Mouse (Mus musculus) MEL-GATA-1-ER (cell line): ENCODE measurements at regions not wholly inside any gene's neighbourhood (a gene's known extent, or its start where the extent isn't known, plus 50 kb on each side); places are given as distances from the start of the nearest gene placed in this dataset.

ENCODE experiments used
- DNase-seq: peaks from one replicate; pipeline ENCODE4 v3.0.0-alpha.2; 2012; ENCODE audit warnings: low read depth; ENCODE audit errors: extremely low read depth

GRCm38 (mm10) chr4:47724331-47725004 is 250.0 kb downstream of the Sec61b start:
- DNase-seq, result no peak

DNA sequence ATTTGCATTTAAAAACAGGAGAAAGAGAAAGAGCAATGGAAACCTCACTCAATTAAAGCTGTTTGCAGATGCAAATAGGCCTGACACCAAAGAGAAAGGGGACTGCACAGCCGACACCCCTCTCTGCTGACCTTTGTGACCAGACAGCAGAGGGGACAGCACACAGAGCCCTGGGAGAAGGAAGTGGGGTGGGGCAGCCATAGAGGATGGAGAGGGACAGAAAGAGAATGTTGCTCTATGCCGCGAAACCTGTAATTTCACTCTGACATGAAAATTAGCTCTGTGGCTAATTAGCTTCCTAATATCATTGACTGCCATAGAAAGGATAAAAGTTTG is 250.5 kb downstream of the Sec61b start:
- no peak for DNase-seq

GRCm38 (mm10) chr4:47746498-47747190 is 272.2 kb downstream of the Sec61b start:
- no peak for DNase-seq

- DNase-seq, result no peak
Measured at GRCm38 (mm10) chr4:47772230-47772920, 272.6 kb upstream of the Nr4a3 start.

GRCm38 (mm10) chr4:47774664-47775063 is 270.3 kb upstream of the Nr4a3 start:
- no peak for DNase-seq

DNA sequence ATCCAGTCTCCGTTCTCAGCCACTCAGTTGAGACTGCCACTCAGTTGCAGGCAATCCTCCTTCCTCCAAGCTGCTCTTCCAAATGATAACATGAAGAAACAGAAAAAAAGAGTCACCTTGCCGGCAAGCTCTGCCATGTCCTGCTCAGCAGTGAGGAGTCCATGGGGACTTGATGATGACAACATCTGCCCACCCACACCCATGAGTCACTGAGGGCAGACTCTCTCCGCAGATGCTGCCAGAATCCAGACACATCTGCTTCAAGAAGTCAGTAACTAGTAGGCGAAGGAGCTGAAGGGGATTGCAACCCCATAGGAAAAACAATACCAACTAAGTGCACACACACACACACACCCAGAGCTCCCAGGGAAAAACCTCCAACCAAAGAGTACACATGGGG is 263.9 kb upstream of the Nr4a3 start:
- DNase-seq, result no peak

DNA sequence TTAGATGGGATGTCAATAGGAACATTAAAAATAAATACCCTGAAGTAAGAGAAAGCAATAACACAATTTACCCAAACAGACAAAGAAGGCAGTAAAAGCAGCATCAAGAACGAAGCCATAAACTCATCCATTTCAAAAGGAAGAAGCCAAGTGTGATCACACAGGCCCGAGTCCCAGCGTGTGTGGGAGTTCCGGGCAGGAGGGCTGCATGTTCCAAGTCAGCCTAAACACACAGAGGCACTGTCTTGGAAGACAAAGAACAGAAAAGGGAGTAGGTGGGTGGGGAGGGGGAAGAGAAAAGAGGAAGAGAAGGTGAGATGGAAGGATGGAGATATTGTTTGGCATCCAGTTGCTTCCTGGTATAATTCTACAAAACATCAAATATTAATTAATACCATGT is 248.0 kb upstream of the Nr4a3 start:
- no peak for DNase-seq

DNA sequence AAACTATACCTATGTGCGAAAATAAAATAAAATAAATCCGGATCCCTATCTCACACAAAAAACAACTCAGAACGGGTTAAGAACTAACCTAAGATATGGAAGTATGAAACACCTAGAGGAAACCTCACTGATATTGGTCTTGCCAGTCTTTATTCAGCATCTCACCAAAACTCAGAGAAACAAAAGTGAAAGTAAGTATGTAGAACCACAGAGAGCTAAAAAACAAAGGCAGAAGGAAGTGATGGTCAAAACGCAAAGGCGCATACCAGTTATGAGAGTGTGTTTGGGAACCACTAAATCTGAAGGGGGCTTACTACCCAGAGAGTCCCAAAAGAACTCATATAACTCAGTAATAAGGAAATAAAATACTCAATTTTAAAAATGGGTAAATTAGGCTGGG is 245.8 kb upstream of the Nr4a3 start:
- no peak for DNase-seq

DNA sequence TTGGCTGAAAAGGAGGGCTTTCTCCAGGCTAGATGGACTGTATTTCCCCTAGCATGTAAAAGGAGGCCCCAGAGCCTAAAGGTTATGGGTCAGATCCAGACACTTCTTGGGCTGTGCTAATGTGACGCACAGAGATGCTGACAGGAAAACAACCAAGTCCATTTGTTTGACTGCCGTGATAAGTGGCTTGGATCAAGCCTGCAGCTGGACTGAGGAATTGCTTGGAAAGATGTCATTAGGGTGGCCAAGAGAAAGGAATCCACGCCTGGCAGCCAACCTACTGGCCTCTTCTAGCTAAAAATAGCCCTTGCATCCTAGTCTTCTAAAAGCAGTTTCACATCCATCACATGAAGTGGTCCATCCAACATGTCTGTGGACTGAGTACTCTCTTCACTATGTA is 241.8 kb upstream of the Nr4a3 start:
- DNase-seq, result no peak

DNA sequence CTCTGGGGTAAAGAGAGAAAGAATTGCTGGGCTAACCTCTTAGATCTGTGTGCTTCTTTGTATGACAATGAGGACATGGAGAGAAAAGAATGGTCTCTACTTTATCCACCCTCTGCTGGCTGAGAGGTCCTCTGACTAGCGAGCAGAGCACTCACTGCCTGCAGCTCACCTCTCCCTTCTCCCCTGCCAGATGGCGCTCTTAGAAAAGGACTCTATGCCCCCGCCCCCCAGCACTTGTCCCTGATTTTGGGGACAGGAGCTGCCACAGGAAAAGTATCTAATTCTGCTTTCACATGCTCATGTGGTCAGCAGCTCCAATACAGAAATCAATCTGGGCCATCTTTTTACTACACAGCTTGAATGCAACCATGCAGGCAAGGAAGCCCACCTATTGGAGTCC is 237.1 kb upstream of the Nr4a3 start:
- DNase-seq, result no peak

DNA sequence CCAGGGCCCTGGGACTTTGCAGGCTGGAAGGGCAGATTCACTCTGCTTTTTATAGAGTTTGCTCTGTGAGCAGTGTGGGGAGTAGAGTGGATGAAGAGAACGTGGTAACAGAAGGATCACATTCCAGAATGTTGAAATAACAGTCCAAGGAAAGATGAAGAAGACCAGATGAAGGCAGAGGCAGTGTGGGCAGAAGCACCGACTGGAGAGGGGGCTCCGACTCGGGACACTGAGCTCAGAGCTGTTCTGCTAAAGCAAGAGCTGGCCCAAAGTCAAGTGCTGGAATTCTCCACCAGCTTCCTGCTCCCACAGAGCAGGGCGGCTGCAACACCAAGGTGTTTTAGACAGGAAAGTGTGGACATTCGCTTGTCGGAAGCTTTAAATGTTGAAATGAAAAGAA is 230.9 kb upstream of the Nr4a3 start:
- DNase-seq, result no peak

DNA sequence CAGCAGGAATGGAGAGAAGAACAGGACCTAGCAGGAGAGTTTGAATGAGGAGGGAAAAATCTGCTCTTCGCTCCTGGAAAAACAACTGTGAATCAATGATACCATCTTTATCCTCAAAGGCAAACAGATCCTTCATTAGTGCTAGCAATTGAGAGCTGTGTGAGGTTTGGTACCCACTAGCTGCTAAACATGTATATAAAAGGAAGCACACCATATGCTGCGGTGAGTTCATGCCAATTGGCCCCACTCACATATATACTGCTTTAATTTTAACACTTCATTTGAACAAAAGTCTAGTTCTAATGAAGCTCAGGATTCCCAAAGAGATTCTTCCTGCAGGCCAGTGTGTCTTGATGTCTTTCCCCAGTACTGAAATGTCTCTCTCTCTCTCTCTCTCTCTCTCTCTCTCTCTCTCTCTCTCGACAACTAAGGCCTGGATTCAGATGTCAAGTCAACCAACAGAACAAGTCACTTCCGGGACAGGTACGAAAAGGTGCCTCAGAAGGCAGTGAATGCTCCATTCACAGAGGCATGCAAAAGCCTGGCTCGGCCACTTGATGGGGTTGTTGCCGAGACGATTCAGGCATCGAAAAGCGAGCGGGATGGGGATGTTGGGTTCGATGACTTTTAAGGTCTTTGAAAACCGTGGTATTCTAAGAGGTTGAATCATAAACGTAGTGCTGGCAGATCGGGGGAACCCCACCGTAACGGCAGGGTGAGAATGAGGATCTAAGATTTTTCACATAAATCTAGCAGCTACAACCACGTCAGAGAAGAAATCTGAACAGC is 226.4 kb upstream of the Nr4a3 start:
- DNase-seq, result no peak

DNA sequence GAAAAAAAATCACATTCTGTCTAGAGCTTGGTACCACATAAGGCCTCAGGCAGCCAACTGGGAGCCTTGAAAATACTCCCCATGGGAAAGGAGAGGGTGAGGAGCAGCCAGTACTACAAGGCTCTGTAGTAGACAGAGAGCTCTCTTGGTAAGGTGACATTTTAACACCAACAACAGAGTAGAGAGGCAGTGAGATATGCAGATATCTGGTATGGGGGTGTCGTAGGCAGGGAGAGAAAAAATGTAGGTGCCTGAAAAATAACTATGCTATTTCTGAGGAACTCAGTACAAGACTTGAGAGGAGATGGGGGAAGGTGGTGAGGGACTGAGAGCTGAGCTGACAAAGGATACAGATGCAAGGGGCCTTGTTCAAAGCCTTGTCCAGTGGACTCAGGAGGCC is 224.4 kb upstream of the Nr4a3 start:
- DNase-seq, result no peak

DNA sequence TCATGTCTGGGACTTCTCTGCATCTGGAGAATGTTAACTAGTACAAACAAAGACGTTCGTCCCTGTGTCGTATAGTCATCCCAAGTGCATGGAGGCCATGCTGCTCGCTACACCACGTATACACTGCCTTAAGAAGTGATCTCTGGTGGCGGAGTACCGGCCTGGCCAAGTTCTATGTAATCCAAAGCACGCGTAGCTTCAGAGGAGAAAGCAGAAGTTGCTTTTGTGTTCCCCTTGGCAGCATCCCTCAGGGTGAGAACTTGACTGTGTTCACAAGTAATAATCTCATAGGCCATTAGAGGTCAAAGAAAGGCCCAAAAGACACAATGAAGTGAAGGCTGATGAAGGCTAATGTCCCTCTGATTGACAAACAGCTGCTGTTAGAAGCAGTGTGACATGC is 221.7 kb upstream of the Nr4a3 start:
- no peak for DNase-seq

GRCm38 (mm10) chr4:47824083-47824482 is 220.9 kb upstream of the Nr4a3 start:
- no peak for DNase-seq

- no peak for DNase-seq
Measured at GRCm38 (mm10) chr4:47832905-47833304, 212.0 kb upstream of the Nr4a3 start.

DNA sequence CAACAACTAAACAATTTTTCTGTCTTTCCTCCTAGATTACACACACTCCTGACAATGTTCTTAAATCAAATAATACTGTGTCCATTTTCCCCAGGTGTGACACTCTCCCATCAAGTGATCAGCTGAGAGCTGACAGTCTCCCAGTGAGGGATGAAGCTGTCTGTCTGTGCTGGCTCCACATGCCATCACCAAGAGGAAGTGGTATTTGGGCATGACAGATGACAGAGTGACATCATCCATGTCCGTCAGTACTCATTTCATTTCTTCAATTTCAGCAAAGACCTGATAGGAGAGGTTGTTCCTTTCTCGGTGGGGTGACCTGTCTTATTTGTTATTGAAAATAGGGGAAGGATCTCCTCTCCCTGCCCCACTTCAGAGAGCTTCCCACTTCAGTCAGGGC is 206.5 kb upstream of the Nr4a3 start:
- no peak for DNase-seq

GRCm38 (mm10) chr4:47842128-47842656 is 202.8 kb upstream of the Nr4a3 start:
- no peak for DNase-seq

GRCm38 (mm10) chr4:47845239-47845638 is 199.7 kb upstream of the Nr4a3 start:
- DNase-seq, result no peak

DNA sequence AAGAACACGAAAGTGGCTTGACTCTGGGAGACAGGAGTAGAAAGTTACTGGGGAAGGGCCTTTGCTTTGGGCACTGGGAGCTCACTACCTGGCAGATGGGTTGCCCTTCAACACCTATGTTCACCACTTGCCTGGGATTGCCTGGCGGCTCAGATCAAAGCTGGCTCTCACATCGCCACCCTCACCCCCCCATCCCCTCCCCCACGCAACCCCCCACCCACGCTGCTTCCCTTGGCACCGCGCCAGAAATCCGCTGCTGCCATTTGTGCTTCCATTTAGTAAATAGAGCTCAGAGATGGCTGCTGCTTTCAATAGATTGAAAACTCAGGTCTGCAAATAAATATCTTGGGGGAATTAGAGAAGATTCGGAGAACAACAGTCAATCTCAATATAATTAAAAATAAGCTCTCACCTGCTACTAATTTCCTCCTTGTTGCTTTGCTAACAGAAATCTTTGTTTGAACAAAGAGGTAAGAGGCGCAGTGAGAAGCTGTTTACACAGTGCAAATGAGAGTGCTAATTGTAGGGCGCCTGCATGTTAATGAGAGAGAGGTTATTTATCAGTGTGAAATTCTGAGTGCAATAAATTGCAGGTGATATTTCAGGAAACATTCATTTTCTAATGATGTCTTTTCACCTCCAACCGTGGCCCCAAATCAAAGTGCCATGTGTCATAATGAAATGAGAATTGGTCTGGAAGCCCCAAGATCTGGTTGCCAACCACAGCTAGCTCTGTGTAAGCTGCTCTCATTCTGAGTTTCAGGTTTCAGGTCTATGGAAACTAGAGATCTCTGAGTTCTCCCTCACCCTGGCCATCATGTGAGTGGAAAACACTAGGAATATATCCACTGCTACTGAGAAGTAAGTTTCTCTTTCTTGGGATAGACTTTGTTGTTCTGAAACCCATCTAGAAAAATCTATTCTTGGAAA is 198.3 kb upstream of the Nr4a3 start:
- no peak for DNase-seq

GRCm38 (mm10) chr4:47861151-47861550 is 183.8 kb upstream of the Nr4a3 start:
- DNase-seq, result no peak
